Mouse (Mus musculus) natural killer cell, adult 2 months (primary cell): Measurements from ENCODE around the gene Gcn1l1.
"Not testable (repeated sequence)": the region's sequence is repeated elsewhere in the genome, so short reads cannot be mapped to it uniquely, and the experiment has no call there.

Experiments used
- DNase-seq, 2 experiments: peaks; one replicate each; pipeline ENCODE4 v3.0.0; 2022; ENCODE audit warnings: low spot score in 2 of 2

Gcn1l1 gene

DNA sequence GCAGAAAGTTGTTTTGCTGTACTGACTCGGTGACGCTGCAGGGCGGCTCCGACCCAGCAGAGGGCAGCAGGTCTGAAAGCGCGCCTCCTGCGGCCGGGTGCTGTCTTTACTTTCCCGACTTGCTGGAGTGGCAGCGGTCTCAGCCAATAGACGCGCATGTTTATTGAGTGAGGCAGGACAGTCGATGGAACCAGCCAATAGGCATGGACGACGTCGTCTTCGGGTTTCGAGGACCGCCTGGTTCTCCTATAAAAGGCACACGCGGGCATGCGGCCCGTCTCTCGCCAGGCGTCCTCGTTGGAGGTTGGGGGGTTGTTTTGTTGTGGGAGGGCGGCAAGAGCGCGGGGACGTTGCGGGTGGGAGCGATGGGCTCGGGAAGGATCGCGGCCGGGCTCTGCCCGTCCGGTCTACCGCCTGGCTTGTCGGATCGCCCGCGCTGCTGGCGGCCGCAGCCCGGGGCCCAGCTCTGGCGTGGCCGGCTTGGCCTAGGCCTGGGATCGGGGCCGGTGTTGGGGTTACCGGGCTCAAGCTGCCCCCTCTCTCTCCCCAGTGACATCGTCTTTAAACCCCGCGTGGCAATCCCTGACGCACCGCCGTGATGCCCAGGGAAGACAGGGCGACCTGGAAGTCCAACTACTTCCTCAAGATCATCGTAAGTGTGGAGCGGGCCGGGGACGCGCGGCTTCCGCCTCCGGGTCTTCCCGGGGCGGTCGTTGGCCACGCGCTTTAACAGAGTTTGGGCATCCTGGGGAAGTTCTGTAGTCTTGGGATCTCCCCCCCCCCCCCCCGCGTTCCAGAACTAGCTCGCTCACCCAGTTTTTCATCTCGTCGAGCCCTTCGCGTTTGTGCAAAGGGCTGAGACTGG is 5.6 kb upstream of the Gcn1l1 start, which contains the start of gene Rplp0:
TSS of gene Rplp0 (plus strand) at position 231 of the 865 bp plus-strand sequence.
- DNase-seq = peak; percentile 100

- no peak for DNase-seq
Observed at GRCm38 (mm10) chr5:115560336-115560905, 4.6 kb upstream of the Gcn1l1 start.

- DNase-seq = no peak
Observed at GRCm38 (mm10) chr5:115563771-115564585, 1.1 kb upstream of the Gcn1l1 start.

DNA sequence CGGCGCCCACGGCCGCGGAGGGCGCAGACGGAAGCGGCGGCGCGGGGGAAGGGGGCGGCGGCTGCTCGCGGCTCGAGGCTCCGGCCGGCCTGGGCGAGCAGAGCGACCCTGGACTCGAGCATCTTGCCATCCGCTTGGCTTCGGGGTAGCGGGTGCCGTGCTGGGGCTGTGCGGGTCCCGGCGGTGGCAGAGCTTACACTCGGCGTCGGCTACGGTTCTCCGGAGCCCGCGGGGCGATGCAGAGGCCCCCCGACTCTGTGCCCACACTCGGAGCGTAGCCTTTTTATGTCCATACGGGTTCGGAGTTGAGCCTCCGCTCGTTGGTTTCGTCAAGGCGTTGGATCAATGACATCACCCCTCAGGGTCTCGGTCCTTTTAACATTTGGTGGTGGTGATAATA is 349 bp downstream of the Gcn1l1 start:
- DNase-seq = no peak

GRCm38 (mm10) chr5:115568681-115569080 is 3.6 kb downstream of the Gcn1l1 start:
- no peak for DNase-seq

DNA sequence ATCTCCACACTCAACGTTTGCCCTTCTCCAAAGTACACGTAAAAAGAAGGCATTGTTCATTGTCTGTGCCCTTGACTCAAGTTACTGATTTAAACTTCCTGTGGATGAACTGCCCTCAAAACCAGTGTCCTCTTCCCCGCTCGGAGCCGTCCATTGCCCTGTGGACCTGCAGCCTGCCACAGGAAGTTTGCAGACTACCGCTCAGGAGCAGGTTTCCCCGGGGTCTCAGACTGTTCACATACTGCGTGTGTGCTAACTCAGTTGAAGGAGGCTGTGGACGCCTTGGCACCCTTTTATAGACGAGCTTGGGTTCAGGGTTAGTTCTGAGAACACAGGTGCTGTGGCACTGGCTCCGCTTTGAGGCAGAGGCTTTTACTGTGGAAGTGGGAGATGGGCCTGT is 4.3 kb downstream of the Gcn1l1 start:
- DNase-seq = no peak

GRCm38 (mm10) chr5:115569721-115570120 is 4.7 kb downstream of the Gcn1l1 start:
- DNase-seq = no peak

- no peak for DNase-seq
Observed at GRCm38 (mm10) chr5:115571086-115571485, 6.0 kb downstream of the Gcn1l1 start.

GRCm38 (mm10) chr5:115572679-115573535 is 7.9 kb downstream of the Gcn1l1 start:
- no peak for DNase-seq

GRCm38 (mm10) chr5:115574992-115575391 is 9.9 kb downstream of the Gcn1l1 start:
- DNase-seq = no peak

- not testable (repeated sequence) for DNase-seq
Observed at GRCm38 (mm10) chr5:115577686-115578085, 12.6 kb downstream of the Gcn1l1 start.

DNA sequence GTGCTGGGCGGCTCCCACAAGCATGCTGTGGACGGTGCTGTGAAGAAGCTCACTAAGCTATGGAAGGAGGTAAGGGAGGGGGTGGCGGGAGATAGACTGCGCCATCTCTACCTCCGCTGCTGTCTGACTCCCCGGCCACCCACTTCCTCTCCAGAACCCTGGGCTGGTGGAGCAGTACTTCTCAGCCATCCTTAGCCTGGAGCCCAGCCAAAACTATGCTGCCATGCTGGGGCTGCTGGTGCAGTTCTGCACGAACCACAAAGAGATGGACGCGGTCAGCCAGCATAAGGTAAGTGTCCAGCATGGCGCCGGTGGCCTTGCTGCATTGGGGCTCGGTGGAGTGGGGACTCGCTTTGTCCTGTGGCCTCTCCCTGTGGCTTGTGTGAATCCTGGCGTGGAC is 13.9 kb downstream of the Gcn1l1 start:
- no peak for DNase-seq

- DNase-seq = no peak
Observed at GRCm38 (mm10) chr5:115579363-115579762, 14.3 kb downstream of the Gcn1l1 start.

- DNase-seq = no peak
Observed at GRCm38 (mm10) chr5:115580229-115581001, 15.4 kb downstream of the Gcn1l1 start.

DNA sequence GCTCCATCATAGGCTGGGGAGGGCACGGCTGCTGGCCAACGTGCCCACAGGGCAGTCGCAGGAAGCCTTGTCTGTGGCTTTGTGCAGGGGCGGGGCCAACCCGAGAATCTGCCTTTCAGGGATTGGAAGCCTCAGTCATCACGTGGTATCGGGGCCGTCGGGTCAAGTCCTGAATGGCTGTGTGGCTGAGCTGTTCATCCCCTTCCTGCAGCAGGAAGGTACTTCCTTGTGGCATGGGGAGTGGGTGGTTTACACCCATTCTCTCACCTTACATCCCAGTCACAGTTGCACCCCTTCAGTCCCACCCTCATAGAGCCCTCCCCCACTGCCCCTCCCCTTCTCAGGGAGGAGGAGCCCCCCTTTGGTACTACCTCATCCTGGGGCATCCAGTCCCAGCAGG is 16.6 kb downstream of the Gcn1l1 start:
- DNase-seq = no peak

DNA sequence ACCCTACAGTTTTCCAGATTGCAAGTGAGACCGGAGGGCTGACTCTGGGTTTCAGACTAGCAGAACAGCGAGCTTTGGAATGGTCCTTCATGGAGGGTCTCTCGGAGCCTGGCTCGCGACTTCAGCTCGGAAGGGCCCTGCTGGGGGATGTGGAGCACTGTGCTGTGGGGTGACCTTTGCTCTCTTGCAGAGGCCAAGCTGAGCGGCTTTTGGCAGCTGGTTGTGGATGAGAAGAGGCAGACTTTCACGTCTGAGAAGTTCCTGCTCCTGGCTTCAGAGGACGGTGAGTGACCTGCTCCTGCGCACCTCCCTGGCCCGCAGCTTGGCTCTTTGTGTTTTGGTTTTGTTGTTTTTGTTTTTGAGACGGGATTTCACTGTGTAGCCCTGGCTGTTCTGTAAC is 20.6 kb downstream of the Gcn1l1 start:
- DNase-seq = no peak

GRCm38 (mm10) chr5:115586166-115586565 is 21.1 kb downstream of the Gcn1l1 start:
- no peak for DNase-seq

- no peak for DNase-seq
Observed at GRCm38 (mm10) chr5:115586780-115587179, 21.7 kb downstream of the Gcn1l1 start.

GRCm38 (mm10) chr5:115591028-115591427 is 26.0 kb downstream of the Gcn1l1 start:
- no peak for DNase-seq

GRCm38 (mm10) chr5:115591506-115591905 is 26.5 kb downstream of the Gcn1l1 start:
- no peak for DNase-seq

DNA sequence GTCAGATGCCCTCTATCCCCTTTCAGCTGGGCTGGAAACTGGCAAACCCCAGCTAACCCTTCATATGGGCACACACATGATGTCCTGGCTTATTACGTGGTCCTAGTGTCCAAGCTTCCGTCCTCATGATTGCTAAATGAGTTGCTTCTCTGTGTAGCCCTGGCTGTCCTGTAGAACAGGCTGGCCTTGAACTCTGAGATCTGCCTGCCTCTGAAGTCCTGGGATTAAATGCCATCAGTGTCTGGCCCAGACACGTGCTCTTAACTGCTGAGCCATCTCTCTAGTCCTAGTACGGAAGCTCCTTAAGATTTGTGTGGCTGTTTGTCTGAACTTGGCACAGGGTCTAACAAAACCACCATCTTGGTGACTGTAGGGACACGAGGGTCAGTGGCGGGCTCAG is 38.5 kb downstream of the Gcn1l1 start:
- no peak for DNase-seq
